Mouse (Mus musculus) spleen, adult 2 months (tissue): ENCODE measurements around the gene Atg13.

ENCODE experiments used
- CTCF ChIP-seq: fragments of 200-500 bp; IDR thresholded peaks from 2 replicates; pipeline ENCODE4 v1.5.1; 2011; ENCODE audit warnings: mild to moderate bottlenecking, inconsistent platforms; ENCODE audit not compliant: insufficient read depth, insufficient read length, insufficient replicate concordance; ENCODE audit errors: extremely low read depth
- POLR2A ChIP-seq: fragments of 200-500 bp; IDR thresholded peaks from 2 replicates; pipeline ENCODE4 v1.6.1; 2011; ENCODE audit warnings: low read depth, low read length, inconsistent platforms

DNA sequence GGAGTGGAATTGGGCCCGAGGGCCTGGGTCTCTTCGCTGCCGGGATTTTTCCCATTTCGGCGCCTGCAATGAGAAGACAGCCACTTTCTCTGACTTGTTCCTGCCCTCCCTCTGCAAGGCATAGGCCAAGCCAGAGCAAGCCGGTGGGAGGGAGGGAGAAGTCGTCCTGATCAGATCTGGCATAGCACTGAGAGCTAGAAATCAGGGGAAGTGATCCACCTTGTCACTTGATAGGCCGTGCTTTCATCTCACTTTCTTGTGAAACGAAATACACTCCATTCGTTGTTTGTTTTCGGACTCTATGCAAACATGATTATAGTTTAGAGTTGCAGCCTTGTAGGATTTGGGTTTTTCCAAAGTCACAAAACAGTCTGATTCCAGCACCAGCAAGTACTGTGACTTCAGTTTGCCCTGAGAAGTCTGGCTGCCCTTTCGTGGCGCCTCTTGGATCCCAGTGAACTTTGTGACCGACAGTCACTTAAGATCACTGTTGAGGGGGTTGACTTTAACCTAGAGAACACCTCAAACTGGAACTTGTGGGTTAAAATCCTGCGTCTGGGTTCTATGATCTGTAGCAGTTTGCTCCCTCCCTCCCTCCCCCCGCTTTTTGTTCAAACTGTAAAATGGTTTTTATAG is 59.9 kb downstream of the Atg13 start:
- no peak for TF ChIP-seq POLR2A
- no peak for TF ChIP-seq CTCF
